Mouse (Mus musculus) right cerebral cortex, postnatal 36 days (tissue): ENCODE results near the gene Utp18.
A peak's percentile ranks its signal among the peaks of the same experiment; 100 is the strongest.

Experiments used
- DNase-seq, 2 experiments: peaks; one replicate each; pipeline ENCODE4 v3.0.0; 2022; ENCODE audit warnings: low spot score in 2 of 2, mixed read lengths in 1 of 2

Gene Utp18

GRCm38 (mm10) chr11:93828619-93829326 is 56.8 kb downstream of the Utp18 start:
- DNase-seq, result no peak

DNA sequence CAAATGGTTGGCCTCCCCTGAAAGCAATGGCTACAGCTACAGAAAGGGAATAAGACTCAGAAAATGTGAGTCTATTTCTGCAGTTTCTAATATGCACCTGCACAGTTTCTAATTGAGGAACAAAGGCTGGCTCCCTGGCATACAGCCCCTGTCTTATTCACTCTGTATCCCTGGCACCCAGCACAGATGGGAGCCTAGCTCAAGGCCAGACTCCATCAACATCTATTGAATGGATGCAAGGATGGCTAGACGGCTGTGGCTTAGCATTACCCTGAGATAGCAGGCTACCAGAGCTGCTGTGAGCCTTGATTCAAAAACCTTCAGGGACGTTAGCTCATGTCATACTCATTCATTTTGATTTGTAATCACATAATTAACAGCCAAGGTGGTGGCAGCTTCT is 63.3 kb downstream of the Utp18 start:
- no peak for DNase-seq

DNA sequence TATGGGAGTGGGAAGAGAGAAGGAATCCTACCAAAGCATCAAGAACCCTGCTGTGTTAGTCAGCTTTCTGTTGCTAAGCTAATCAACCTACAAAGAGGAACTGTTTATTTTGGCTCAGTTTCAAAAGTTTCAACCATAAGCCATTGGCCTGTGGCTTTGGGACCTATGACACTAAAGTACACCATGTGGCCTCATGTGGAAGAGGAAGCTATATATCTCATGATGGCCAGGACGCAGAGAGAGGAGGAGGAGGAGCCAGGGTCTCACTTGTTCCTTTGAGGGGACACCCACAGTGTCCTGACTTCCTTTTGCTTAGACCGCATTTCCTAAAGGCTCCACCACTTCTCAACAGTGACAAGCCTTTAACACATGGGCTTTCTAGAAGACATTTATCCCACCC is 64.0 kb downstream of the Utp18 start:
- DNase-seq, result no peak

DNA sequence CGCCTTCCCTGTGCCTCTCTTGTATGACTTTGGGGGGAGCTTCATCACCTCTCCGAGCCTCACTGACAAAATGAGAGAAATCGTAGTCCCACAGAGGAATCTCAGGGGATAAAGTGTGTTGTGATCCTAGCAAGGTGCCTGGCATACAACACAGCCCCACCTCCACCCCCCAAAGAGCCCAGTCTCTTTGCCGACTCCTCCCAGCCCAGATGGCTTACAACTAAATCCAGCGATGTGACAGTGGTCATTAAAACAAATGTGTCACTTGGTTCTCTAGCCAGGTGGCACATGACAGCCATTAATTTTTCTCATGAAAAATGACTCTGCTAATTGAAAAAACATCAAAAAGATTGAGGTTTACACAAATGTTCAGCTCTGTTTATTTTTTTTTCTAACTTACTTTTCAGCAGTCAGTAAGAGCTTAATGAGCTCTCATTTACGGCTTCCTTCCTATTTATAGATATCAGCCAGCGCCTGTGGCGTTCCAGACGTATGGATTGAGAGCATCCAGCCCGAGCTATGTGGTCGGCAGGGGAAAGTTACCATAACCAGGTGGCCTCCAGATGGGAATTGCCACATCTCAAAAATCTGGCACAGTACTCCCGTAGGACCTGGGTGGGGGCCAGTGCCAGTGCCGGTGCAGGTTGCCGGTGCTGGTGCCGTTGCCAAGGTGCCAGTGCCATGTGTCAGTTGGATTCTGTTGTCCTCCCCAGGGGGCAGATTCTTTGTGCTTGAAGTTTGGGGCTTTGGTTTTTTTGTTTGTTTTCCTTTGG is 67.4 kb downstream of the Utp18 start:
- DNase-seq, result no peak

DNA sequence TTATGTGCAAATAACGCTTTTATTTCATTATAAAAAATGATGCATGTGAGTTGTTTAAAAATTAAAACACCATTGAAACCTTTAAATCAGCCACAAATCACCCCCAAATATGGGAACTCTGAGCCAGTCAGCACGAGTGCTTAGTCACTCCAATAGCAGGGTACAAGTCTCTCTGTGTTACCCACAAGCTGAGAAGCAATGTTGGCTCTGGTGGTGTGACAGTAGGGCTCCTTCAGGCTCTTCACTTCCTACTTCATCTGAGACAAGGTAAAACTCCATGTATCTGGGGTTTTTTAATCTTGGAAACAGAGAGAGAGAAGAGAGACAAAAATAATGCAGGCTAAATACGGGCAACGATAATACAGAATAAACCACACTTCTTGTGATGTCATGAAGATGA is 72.6 kb downstream of the Utp18 start:
- no peak for DNase-seq

DNA sequence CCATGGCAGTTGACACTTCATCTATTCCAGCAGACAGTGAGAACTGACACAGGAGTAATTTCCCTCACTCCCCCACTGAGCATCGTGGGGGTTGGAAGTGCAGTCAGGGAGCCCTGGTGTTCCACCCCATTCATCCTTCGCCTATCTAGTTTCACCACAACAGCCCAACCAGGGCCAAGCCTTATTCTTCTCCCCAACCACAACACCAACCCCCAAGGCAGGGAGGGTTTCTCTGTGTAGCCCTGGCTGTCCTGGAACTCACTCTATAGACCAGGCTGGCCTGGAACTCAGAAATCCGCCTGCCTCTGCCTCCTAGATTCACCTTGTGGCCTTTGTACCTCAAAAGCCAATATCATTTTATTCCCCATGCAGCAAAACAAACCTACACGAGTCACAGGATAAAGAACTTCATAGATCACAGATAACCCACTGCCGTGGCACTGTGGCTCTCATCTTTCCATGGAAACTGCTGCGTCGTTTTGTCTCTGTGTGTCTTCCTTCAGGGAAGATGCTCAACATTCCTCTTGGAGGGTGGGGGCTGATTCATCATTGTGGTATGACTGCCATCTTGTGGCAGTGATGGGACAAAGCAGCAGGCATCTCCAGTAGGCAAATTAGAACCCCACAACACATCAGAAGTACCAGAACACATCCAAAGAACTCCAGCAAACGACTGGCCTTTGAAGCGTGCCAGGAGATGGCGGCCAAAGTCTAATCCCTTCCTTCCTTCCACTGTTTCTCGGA is 73.3 kb downstream of the Utp18 start:
- peak; percentile 64 to 66 for DNase-seq
